Mouse (Mus musculus): Measurements from ENCODE around the gene Slc5a5. TPM values are rescaled to one million over a fixed set of nuclear protein-coding genes. Genes with fewer than 3 reads are reported as not detected.

The Slc5a5 gene
- polyA plus RNA-seq, 1 experiment: not detected

GRCm38 (mm10) chr8:70841147-70842072, 51.1 kb downstream of the Slc5a5 start:
- peak; percentile 95 for TF ChIP-seq CTCF (IDR thresholded peaks at IDR 0.05; ENCODE audit: low read depth, low read length)
- no peak for TF ChIP-seq POLR2A (IDR thresholded peaks at IDR 0.05; ENCODE audit: borderline replicate concordance, low read depth, low read length)
- Histone ChIP-seq H3K27ac (ENCODE audit: insufficient read depth, low read depth, low read length) (no peak overlapping the region), H3K4me3 (ENCODE audit: insufficient read depth, low read length) (no peak overlapping the region), H3K4me1 (ENCODE audit: control insufficient read depth, insufficient read depth, low read length) (peaks cover 13% of the 10 kb centered on the region)

- TF ChIP-seq POLR2A (IDR thresholded peaks at IDR 0.05; ENCODE audit: borderline replicate concordance, low read depth, low read length): no peak
- TF ChIP-seq CTCF (IDR thresholded peaks at IDR 0.05; ENCODE audit: low read depth, low read length): no peak
- peaks cover 13% of the 10 kb centered on the region for H3K4me1 ChIP-seq (ENCODE audit: control insufficient read depth, insufficient read depth, low read length)
- H3K27ac ChIP-seq (ENCODE audit: insufficient read depth, low read depth, low read length): peak overlapping the region; percentile 97
- H3K4me3 ChIP-seq (ENCODE audit: insufficient read depth, low read length): no peak overlapping the region
Observed at GRCm38 (mm10) chr8:70840590-70840989, 52.0 kb downstream of the Slc5a5 start.

- peaks cover 13% of the 10 kb centered on the region for H3K4me1 ChIP-seq (ENCODE audit: control insufficient read depth, insufficient read depth, low read length)
Observed at GRCm38 (mm10) chr8:70839408-70840351, 52.9 kb downstream of the Slc5a5 start, which contains the start of gene Arrdc2. Gene Arrdc2, minus strand, starts transcription at chr8:70839720.

GRCm38 (mm10) chr8:70838654-70839407, 53.7 kb downstream of the Slc5a5 start:
- TF ChIP-seq POLR2A (IDR thresholded peaks at IDR 0.05; ENCODE audit: borderline replicate concordance, low read depth, low read length): no peak
- TF ChIP-seq CTCF (IDR thresholded peaks at IDR 0.05; ENCODE audit: low read depth, low read length): no peak

More at GRCm38 (mm10) chr8:70839408-70840351, 52.9 kb downstream of the Slc5a5 start, which contains the start of gene Arrdc2:
- peak; percentile 96; the same call in 1 of the 2 replicates for TF ChIP-seq POLR2A (IDR thresholded peaks at IDR 0.05; ENCODE audit: borderline replicate concordance, low read depth, low read length)
- TF ChIP-seq CTCF (IDR thresholded peaks at IDR 0.05; ENCODE audit: low read depth, low read length): no peak
- H3K4me3 ChIP-seq (ENCODE audit: insufficient read depth, low read length): peak within 1 kb of the TSS; percentile 72
- peak within 1 kb of the TSS; percentile 97 for H3K27ac ChIP-seq (ENCODE audit: insufficient read depth, low read depth, low read length)

GRCm38 (mm10) chr8:70836666-70837065, 55.9 kb downstream of the Slc5a5 start:
- no peak for TF ChIP-seq POLR2A (IDR thresholded peaks at IDR 0.05; ENCODE audit: borderline replicate concordance, low read depth, low read length)
- TF ChIP-seq CTCF (IDR thresholded peaks at IDR 0.05; ENCODE audit: low read depth, low read length): no peak
- H3K27ac ChIP-seq (ENCODE audit: insufficient read depth, low read depth, low read length): no peak overlapping the region
- H3K4me3 ChIP-seq (ENCODE audit: insufficient read depth, low read length): no peak overlapping the region
- H3K4me1 ChIP-seq (ENCODE audit: control insufficient read depth, insufficient read depth, low read length): peaks cover 39% of the 10 kb centered on the region

More at GRCm38 (mm10) chr8:70838654-70839407, 53.7 kb downstream of the Slc5a5 start:
- Histone ChIP-seq H3K4me1 (ENCODE audit: control insufficient read depth, insufficient read depth, low read length) (peaks cover 19% of the 10 kb centered on the region), H3K27ac (ENCODE audit: insufficient read depth, low read depth, low read length) (peak overlapping the region; percentile 97), H3K4me3 (ENCODE audit: insufficient read depth, low read length) (peak overlapping the region; percentile 72)

- peaks cover 33% of the 10 kb centered on the region for H3K4me1 ChIP-seq (ENCODE audit: control insufficient read depth, insufficient read depth, low read length)
- 0 out of 2 replicates have a peak overlapping the region, but pooled peaks have one; percentile 27 for H3K4me3 ChIP-seq (ENCODE audit: insufficient read depth, low read length)
- H3K27ac ChIP-seq (ENCODE audit: insufficient read depth, low read depth, low read length): peak overlapping the region; percentile 98
- TF ChIP-seq POLR2A (IDR thresholded peaks at IDR 0.05; ENCODE audit: borderline replicate concordance, low read depth, low read length) (no peak), CTCF (IDR thresholded peaks at IDR 0.05; ENCODE audit: low read depth, low read length) (no peak)
Observed at GRCm38 (mm10) chr8:70834071-70834470, 58.5 kb downstream of the Slc5a5 start.

- Histone ChIP-seq H3K4me3 (ENCODE audit: insufficient read depth, low read length) (peak overlapping the region; percentile 27), H3K4me1 (ENCODE audit: control insufficient read depth, insufficient read depth, low read length) (peaks cover 33% of the 10 kb centered on the region), H3K27ac (ENCODE audit: insufficient read depth, low read depth, low read length) (peak overlapping the region; percentile 98)
- TF ChIP-seq POLR2A (IDR thresholded peaks at IDR 0.05; ENCODE audit: borderline replicate concordance, low read depth, low read length) (no peak), CTCF (IDR thresholded peaks at IDR 0.05; ENCODE audit: low read depth, low read length) (no peak)
Observed at GRCm38 (mm10) chr8:70833520-70833919, 59.0 kb downstream of the Slc5a5 start.

- peak overlapping the region; percentile 27 for H3K4me3 ChIP-seq (ENCODE audit: insufficient read depth, low read length)
- H3K27ac ChIP-seq (ENCODE audit: insufficient read depth, low read depth, low read length): peak overlapping the region; percentile 98
- TF ChIP-seq POLR2A (IDR thresholded peaks at IDR 0.05; ENCODE audit: borderline replicate concordance, low read depth, low read length) (no peak; the same call in 1 of the 2 replicates), CTCF (IDR thresholded peaks at IDR 0.05; ENCODE audit: low read depth, low read length) (no peak)
- peaks cover 33% of the 10 kb centered on the region for H3K4me1 ChIP-seq (ENCODE audit: control insufficient read depth, insufficient read depth, low read length)
Observed at GRCm38 (mm10) chr8:70833018-70833482, 59.5 kb downstream of the Slc5a5 start.

Other genes starting within 250 kb of the Slc5a5 start
- gene Pgpep1, start 232.4 kb downstream of the Slc5a5 start, polyA plus RNA-seq (2012; ENCODE audit: insufficient read depth, insufficient read length, missing spikeins): 33.0 and 35.2 TPM in 2 replicates
- gene Lsm4, start 219.5 kb downstream of the Slc5a5 start, polyA plus RNA-seq (2012; ENCODE audit: insufficient read depth, insufficient read length, missing spikeins): 62.3 and 65.9 TPM in 2 replicates
- gene Jund, start 193.8 kb downstream of the Slc5a5 start, polyA plus RNA-seq (2012; ENCODE audit: insufficient read depth, insufficient read length, missing spikeins): 102 and 111 TPM in 2 replicates
- not detected in 2 replicates for gene Iqcn, start 189.3 kb downstream of the Slc5a5 start, polyA plus RNA-seq (2012; ENCODE audit: insufficient read depth, insufficient read length, missing spikeins)
- gene Gm3336, start 174.2 kb downstream of the Slc5a5 start, polyA plus RNA-seq (2012; ENCODE audit: insufficient read depth, insufficient read length, missing spikeins): not detected in 2 replicates
- gene Pde4c, start 169.0 kb downstream of the Slc5a5 start, polyA plus RNA-seq (2012; ENCODE audit: insufficient read depth, insufficient read length, missing spikeins): not detected in 2 replicates
- 7.9 and 9.4 TPM in 2 replicates for gene Rab3a, start 138.1 kb downstream of the Slc5a5 start, polyA plus RNA-seq (2012; ENCODE audit: insufficient read depth, insufficient read length, missing spikeins)
- 32.4 and 33.7 TPM in 2 replicates for gene Mpv17l2, start 131.8 kb downstream of the Slc5a5 start, polyA plus RNA-seq (2012; ENCODE audit: insufficient read depth, insufficient read length, missing spikeins)
- 26.9 and 27.5 TPM in 2 replicates for gene Pik3r2, start 116.0 kb downstream of the Slc5a5 start, polyA plus RNA-seq (2012; ENCODE audit: insufficient read depth, insufficient read length, missing spikeins)
- gene Mast3, start 87.7 kb downstream of the Slc5a5 start, polyA plus RNA-seq (2012; ENCODE audit: insufficient read depth, insufficient read length, missing spikeins): 57.7 and 59.6 TPM in 2 replicates
- 0.20 TPM in 1 of 2 replicates, not detected in the other for gene Il12rb1, start 84.3 kb downstream of the Slc5a5 start, polyA plus RNA-seq (2012; ENCODE audit: insufficient read depth, insufficient read length, missing spikeins)
- 27.8 and 29.7 TPM in 2 replicates for gene Arrdc2, start 53.0 kb downstream of the Slc5a5 start, polyA plus RNA-seq (2012; ENCODE audit: insufficient read depth, insufficient read length, missing spikeins)
- 0.99 and 1.8 TPM in 2 replicates for gene Kcnn1, start 29.5 kb downstream of the Slc5a5 start, polyA plus RNA-seq (2012; ENCODE audit: insufficient read depth, insufficient read length, missing spikeins)
- 35.6 and 39.9 TPM in 2 replicates for gene Ccdc124, start 18.8 kb downstream of the Slc5a5 start, polyA plus RNA-seq (2012; ENCODE audit: insufficient read depth, insufficient read length, missing spikeins)
- gene Rpl18a, start 4.7 kb upstream of the Slc5a5 start, polyA plus RNA-seq (2012; ENCODE audit: insufficient read depth, insufficient read length, missing spikeins): 1,719 and 1,824 TPM in 2 replicates
- gene Map1s, start 13.2 kb upstream of the Slc5a5 start, polyA plus RNA-seq (2012; ENCODE audit: insufficient read depth, insufficient read length, missing spikeins): 37.3 and 44.2 TPM in 2 replicates